Mouse (Mus musculus): ENCODE results near the gene Mrps6. TPM values are rescaled to one million over a fixed set of nuclear protein-coding genes. Genes with fewer than 3 reads are reported as not detected.

The Mrps6 gene
- 139 and 141 TPM in 2 replicates for polyA plus RNA-seq (2014; fragmentation: Nextera tagmentation; extraction: Ambion mirVana)

DNA sequence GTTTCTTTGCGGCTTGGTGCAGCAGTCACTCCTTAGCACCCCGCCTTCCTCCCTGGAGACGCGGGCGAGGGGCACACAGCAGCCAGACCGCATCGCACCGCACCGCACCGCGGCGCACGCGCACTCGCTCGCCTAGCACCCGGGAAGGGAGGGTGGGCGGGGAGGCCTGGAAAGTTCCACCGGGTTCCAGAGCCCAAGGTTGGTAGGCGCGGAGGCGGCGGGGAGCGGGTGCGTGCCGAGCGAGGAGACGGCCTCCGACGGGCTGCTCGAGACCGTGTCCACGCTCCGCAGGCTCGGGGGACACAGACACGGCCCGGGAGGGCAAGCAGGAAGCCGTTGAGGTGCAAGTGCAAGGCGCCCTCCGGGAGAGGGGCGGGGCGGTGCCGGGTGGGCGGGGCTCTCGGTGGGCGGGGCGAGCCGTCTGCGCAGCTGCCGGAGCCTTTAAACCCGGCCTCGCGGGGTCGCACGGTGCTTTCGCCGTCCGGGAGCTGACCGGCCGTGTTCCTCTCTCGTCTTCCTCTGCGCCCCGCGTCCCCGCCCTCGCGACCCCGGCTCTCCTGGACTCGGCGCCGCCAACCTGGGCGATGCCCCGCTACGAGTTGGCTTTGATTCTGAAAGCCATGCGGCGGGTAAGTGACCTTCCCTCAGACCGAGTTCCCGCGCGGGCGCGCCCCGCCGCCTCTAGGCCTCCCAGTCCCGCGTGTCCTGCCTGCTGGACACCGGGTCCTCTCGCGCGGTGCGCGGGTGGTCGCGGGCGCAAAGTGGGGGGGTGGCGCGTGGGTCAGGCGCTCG is at the start of gene Mrps6, which contains the start of the genes Gm49711 and Slc5a3:
Mrps6 (plus strand) TSS at position 419 of the 792 bp plus-strand sequence.
Gm49711 (plus strand) TSS at position 465 of the 792 bp plus-strand sequence.
Slc5a3 (plus strand) TSS at position 471 of the 792 bp plus-strand sequence.
- DNase-seq (ENCODE audit: low spot score), result peak; percentile 89
- peak within 1 kb of the TSS; percentile 60 for H3K27ac ChIP-seq (ENCODE audit: low read depth, low read length)
- no peaks in the 10 kb centered on the region for H3K9me3 ChIP-seq (ENCODE audit: control insufficient read depth, low read length)
- H3K9ac ChIP-seq (ENCODE audit: low read depth, low read length), result peak within 1 kb of the TSS; percentile 70
- H3K27me3 ChIP-seq (ENCODE audit: control insufficient read depth, insufficient read depth, low read length), result no peaks in the 10 kb centered on the region
- ATAC-seq (ENCODE audit: low FRiP score), result peak; percentile 95
- peak within 1 kb of the TSS; percentile 84 for H3K4me2 ChIP-seq (replicated peaks; ENCODE audit: low read depth, low read length)
- under 1% methylated on average over 54 of the region's 99 CpGs for WGBS
- 0 out of 2 replicates have a peak, but pooled peaks cover 2% of the 10 kb centered on the region for H3K36me3 ChIP-seq (ENCODE audit: control insufficient read depth, insufficient read depth, low read length)
- peak within 1 kb of the TSS; percentile 91 for H3K4me3 ChIP-seq (ENCODE audit: low read depth, low read length)
- H3K4me1 ChIP-seq (replicated peaks; ENCODE audit: control insufficient read depth, insufficient read depth, low read length), result peaks cover 3% of the 10 kb centered on the region; the same call in 1 of the 2 replicates

GRCm38 (mm10) chr16:92009586-92009985 is 48.5 kb upstream of the Mrps6 start:
- Histone ChIP-seq H3K4me1 (replicated peaks; ENCODE audit: control insufficient read depth, insufficient read depth, low read length) (no peaks in the 10 kb centered on the region), H3K9me3 (ENCODE audit: control insufficient read depth, low read length) (no peaks in the 10 kb centered on the region), H3K27ac (ENCODE audit: low read depth, low read length) (no peak overlapping the region), H3K27me3 (ENCODE audit: control insufficient read depth, insufficient read depth, low read length) (no peaks in the 10 kb centered on the region), H3K36me3 (ENCODE audit: control insufficient read depth, insufficient read depth, low read length) (no peaks in the 10 kb centered on the region), H3K4me2 (replicated peaks; ENCODE audit: low read depth, low read length) (no peak overlapping the region), H3K4me3 (ENCODE audit: low read depth, low read length) (no peak overlapping the region), H3K9ac (ENCODE audit: low read depth, low read length) (no peak overlapping the region)
- ATAC-seq (ENCODE audit: low FRiP score), result no peak
- WGBS, result 92% methylated on average over 2 of the region's 2 CpGs
- no peak for DNase-seq (ENCODE audit: low spot score)

DNA sequence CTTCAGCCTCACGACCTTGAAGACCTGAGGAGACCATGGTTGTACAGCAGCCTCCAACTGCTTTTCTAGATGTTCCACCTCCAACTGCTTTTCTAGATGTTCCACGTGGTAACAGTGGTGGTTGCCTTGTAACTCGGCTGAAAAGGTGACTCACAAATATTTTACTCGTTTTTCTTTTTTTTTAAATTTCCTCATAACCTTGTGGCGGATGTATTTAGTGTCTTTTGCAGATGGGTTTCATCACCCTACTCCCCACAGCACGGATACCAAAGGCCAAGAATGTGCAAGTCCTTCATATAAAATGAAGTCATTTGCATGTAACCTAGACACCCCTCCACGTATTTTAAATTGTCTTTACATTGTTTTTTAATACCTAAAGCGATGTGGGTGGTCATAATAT is 41.3 kb upstream of the Mrps6 start:
- no peaks in the 10 kb centered on the region for H3K27me3 ChIP-seq (ENCODE audit: control insufficient read depth, insufficient read depth, low read length)
- no peak overlapping the region for H3K9ac ChIP-seq (ENCODE audit: low read depth, low read length)
- no peaks in the 10 kb centered on the region for H3K36me3 ChIP-seq (ENCODE audit: control insufficient read depth, insufficient read depth, low read length)
- no peak overlapping the region for H3K4me3 ChIP-seq (ENCODE audit: low read depth, low read length)
- ATAC-seq (ENCODE audit: low FRiP score), result no peak
- no peak overlapping the region for H3K4me2 ChIP-seq (replicated peaks; ENCODE audit: low read depth, low read length)
- H3K4me1 ChIP-seq (replicated peaks; ENCODE audit: control insufficient read depth, insufficient read depth, low read length), result no peaks in the 10 kb centered on the region
- H3K27ac ChIP-seq (ENCODE audit: low read depth, low read length), result no peak overlapping the region
- WGBS, result 86% methylated on average over 8 of the region's 8 CpGs
- H3K9me3 ChIP-seq (ENCODE audit: control insufficient read depth, low read length), result no peaks in the 10 kb centered on the region
- no peak for DNase-seq (ENCODE audit: low spot score)

- Histone ChIP-seq H3K27ac (ENCODE audit: low read depth, low read length) (no peak overlapping the region), H3K4me1 (replicated peaks; ENCODE audit: control insufficient read depth, insufficient read depth, low read length) (no peaks in the 10 kb centered on the region), H3K27me3 (ENCODE audit: control insufficient read depth, insufficient read depth, low read length) (no peaks in the 10 kb centered on the region), H3K36me3 (ENCODE audit: control insufficient read depth, insufficient read depth, low read length) (no peaks in the 10 kb centered on the region), H3K4me2 (replicated peaks; ENCODE audit: low read depth, low read length) (peak overlapping the region; percentile 19), H3K4me3 (ENCODE audit: low read depth, low read length) (peak overlapping the region; percentile 4), H3K9me3 (ENCODE audit: control insufficient read depth, low read length) (no peaks in the 10 kb centered on the region), H3K9ac (ENCODE audit: low read depth, low read length) (peak overlapping the region; percentile 1)
- WGBS, result 9% methylated on average over 26 of the region's 26 CpGs
- DNase-seq (ENCODE audit: low spot score) (peak; percentile 70), ATAC-seq (ENCODE audit: low FRiP score) (peak; percentile 79)
These were observed 38.6 kb upstream of the Mrps6 start for GRCm38 (mm10) chr16:92019141-92020118.

GRCm38 (mm10) chr16:92021656-92022400 is 36.2 kb upstream of the Mrps6 start:
- Histone ChIP-seq H3K9ac (ENCODE audit: low read depth, low read length) (no peak overlapping the region), H3K4me1 (replicated peaks; ENCODE audit: control insufficient read depth, insufficient read depth, low read length) (no peaks in the 10 kb centered on the region), H3K27me3 (ENCODE audit: control insufficient read depth, insufficient read depth, low read length) (no peaks in the 10 kb centered on the region), H3K36me3 (ENCODE audit: control insufficient read depth, insufficient read depth, low read length) (no peaks in the 10 kb centered on the region), H3K4me2 (replicated peaks; ENCODE audit: low read depth, low read length) (no peak overlapping the region), H3K27ac (ENCODE audit: low read depth, low read length) (no peak overlapping the region), H3K4me3 (ENCODE audit: low read depth, low read length) (no peak overlapping the region), H3K9me3 (ENCODE audit: control insufficient read depth, low read length) (no peaks in the 10 kb centered on the region)
- ATAC-seq (ENCODE audit: low FRiP score) (no peak), DNase-seq (ENCODE audit: low spot score) (no peak)
- WGBS, result 83% methylated on average over 12 of the region's 12 CpGs

DNA sequence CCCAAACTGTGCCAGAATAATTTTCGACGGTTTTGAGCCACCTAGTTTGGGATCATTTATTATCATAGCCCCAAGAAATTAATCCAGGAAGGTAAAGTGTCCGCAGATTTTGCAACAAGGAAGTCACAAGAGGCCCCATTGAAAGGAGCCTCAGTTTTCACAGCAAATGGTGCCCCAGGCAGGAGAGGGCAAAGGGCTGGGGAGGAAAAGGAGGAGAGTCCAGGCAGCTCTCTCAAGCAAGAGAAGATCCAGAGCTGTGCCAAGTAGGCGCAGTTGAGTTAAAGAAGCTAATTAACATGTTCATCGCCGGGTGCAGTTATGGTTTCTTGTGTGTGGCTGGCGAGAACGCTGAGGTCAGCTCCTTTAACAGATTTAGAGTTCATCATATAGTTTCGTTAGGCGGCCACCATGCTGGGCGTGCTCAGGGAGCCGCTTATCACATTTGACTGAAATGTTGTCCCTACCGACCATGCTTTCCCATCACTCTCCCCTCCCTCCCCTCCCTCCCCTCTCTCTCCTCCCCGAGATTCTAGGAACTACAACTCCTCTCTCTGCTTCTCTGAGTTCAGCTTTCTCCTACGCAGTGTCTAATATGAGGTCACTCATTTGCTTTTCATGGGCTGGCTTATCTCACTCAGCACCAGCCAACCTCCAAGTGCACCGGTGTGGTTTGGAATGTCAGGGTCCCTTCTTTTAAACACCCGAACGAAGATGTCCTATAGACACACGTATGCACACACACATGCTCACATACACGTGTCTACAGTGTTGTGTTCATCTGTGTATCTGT is 35.4 kb upstream of the Mrps6 start:
- ATAC-seq (ENCODE audit: low FRiP score), result no peak
- no peak overlapping the region for H3K4me2 ChIP-seq (replicated peaks; ENCODE audit: low read depth, low read length)
- WGBS, result 76% methylated on average over 20 of the region's 20 CpGs
- no peak overlapping the region for H3K9ac ChIP-seq (ENCODE audit: low read depth, low read length)
- H3K27ac ChIP-seq (ENCODE audit: low read depth, low read length), result no peak overlapping the region
- DNase-seq (ENCODE audit: low spot score), result no peak
- H3K36me3 ChIP-seq (ENCODE audit: control insufficient read depth, insufficient read depth, low read length), result no peaks in the 10 kb centered on the region
- H3K4me1 ChIP-seq (replicated peaks; ENCODE audit: control insufficient read depth, insufficient read depth, low read length), result no peaks in the 10 kb centered on the region
- no peak overlapping the region for H3K4me3 ChIP-seq (ENCODE audit: low read depth, low read length)
- H3K27me3 ChIP-seq (ENCODE audit: control insufficient read depth, insufficient read depth, low read length), result no peaks in the 10 kb centered on the region
- H3K9me3 ChIP-seq (ENCODE audit: control insufficient read depth, low read length), result no peaks in the 10 kb centered on the region

- 93% methylated on average over 3 of the region's 3 CpGs for WGBS
- H3K4me1 ChIP-seq (replicated peaks; ENCODE audit: control insufficient read depth, insufficient read depth, low read length), result no peaks in the 10 kb centered on the region
These were observed 24.8 kb upstream of the Mrps6 start for GRCm38 (mm10) chr16:92033286-92033685.

More at GRCm38 (mm10) chr16:92033286-92033685, 24.8 kb upstream of the Mrps6 start:
- ATAC-seq (ENCODE audit: low FRiP score), result no peak
- no peak overlapping the region for H3K4me3 ChIP-seq (ENCODE audit: low read depth, low read length)
- H3K27me3 ChIP-seq (ENCODE audit: control insufficient read depth, insufficient read depth, low read length), result no peaks in the 10 kb centered on the region
- DNase-seq (ENCODE audit: low spot score), result no peak
- H3K36me3 ChIP-seq (ENCODE audit: control insufficient read depth, insufficient read depth, low read length), result no peaks in the 10 kb centered on the region
- H3K4me2 ChIP-seq (replicated peaks; ENCODE audit: low read depth, low read length), result no peak overlapping the region
- H3K27ac ChIP-seq (ENCODE audit: low read depth, low read length), result no peak overlapping the region
- H3K9me3 ChIP-seq (ENCODE audit: control insufficient read depth, low read length), result no peaks in the 10 kb centered on the region
- no peak overlapping the region for H3K9ac ChIP-seq (ENCODE audit: low read depth, low read length)

Measured in hindbrain, embryonic 11.5 days (tissue).